Mouse (Mus musculus) limb, embryonic 10.5 days (tissue): ENCODE data around the gene Olfr1129. TPM values are rescaled to one million over a fixed set of nuclear protein-coding genes. Genes with fewer than 3 reads are reported as not detected.
"Not testable (repeated sequence)": the region's sequence is repeated elsewhere in the genome, so short reads cannot be mapped to it uniquely, and the experiment has no call there.

ENCODE experiments used
- DNase-seq: peaks from one replicate; pipeline ENCODE4 v3.0.0-alpha.2; 2017; ENCODE audit warnings: low spot score
- H3K27ac ChIP-seq: fragments of 300-500 bp; sonication (generic); 2 replicates; pipeline ENCODE4 v1.5.1; 2016; ENCODE audit warnings: mild to moderate bottlenecking
- H3K27me3 ChIP-seq: fragments of 300-500 bp; sonication (generic); 2 replicates; pipeline ENCODE4 v1.6.1; 2016; ENCODE audit warnings: low read depth, mild to moderate bottlenecking; ENCODE audit not compliant: poor library complexity, severe bottlenecking
- H3K36me3 ChIP-seq: fragments of 300-500 bp; sonication (generic); 2 replicates; pipeline ENCODE4 v1.6.1; 2016; ENCODE audit warnings: mild to moderate bottlenecking, moderate library complexity
- H3K4me1 ChIP-seq: fragments of 300-500 bp; sonication (generic); 2 replicates; pipeline ENCODE4 v1.6.1; 2016
- H3K4me3 ChIP-seq: fragments of 300-500 bp; sonication (generic); 2 replicates; pipeline ENCODE4 v1.5.1; 2016; ENCODE audit warnings: mild to moderate bottlenecking, moderate library complexity
- H3K9me3 ChIP-seq: fragments of 300-500 bp; sonication (generic); replicated peaks from 2 replicates; pipeline ENCODE4 v1.6.1; 2016; ENCODE audit warnings: mild to moderate bottlenecking
- WGBS: fragments of 180-500 bp; shearing (Covaris S2); methylation state at CpG from one replicate; pipeline ENCODE4 v1.1.7; 2016; 5-methylcytosine and 5-hydroxymethylcytosine counted together
- polyA plus RNA-seq: library from polyadenylated mRNA; unstranded; fragments of >200 nt; fragmentation: Nextera tagmentation; extraction: Ambion mirVana; gene quantifications from 2 replicates; pipeline ENCODE4 v1.2.1, GENCODE M21; 2016

The Olfr1129 gene
- not detected in 2 replicates for polyA plus RNA-seq

DNA sequence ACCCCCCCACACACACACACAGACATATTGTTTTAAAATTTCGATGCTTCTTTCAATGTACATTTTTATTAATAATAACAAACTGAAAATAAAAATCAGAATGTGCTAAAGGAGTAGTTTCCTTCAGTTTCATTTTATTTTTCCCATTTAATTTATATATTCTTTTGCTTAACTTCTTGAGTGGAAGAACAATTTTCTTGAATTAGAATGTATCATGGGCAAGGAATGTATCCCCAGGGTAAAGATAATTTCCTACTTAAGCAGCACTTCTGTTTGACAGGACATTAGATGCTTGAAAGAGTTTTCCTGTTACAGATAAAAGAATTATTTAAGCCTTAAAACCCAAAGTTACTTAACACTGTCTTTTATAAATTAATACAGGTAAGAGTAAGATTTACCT is at the start of gene Olfr1129:
Gene Olfr1129, plus strand, starts transcription at position 301 of the 400 bp plus-strand sequence.
- WGBS: 75% methylated on average over 1 of the region's 1 CpGs
- not testable (repeated sequence) for H3K27ac ChIP-seq

DNA sequence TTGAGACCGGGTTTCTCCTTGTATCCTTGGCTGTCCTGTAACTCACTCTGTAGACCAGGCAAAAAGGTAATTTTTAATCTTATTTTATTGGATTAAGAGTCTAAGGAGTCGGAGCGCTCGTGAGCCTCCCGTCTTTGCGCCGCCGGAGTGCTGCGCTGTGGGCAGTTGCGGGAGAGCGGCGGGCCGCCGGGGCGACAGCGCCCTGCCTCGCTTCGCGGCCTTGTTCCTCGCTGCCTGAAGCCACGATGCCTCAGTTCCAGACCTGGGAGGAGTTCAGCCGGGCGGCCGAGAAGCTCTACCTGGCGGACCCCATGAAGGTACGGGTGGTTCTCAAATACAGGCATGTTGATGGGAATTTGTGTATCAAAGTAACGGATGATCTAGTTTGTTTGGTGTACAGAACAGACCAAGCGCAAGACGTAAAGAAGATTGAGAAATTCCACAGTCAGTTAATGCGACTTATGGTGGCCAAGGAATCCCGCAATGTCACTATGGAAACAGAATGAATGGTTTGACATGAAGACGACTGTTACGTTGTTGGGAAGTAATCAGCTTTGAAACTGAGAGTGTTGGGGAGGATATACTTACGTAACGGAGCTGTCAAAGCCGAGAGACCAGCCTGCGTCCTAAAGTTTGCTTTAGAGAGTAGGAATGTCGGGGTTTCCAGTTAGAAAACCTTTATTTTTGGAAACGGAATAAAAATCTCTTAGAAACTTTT is 47.6 kb upstream of the Olfr1129 start:
- peak; percentile 35 for DNase-seq
- WGBS: 40% methylated on average over 39 of the region's 39 CpGs
- not testable (repeated sequence) for H3K9me3 ChIP-seq

More for the DNA sequence above, at the start of gene Olfr1129:
- not testable (repeated sequence) for H3K9me3 ChIP-seq, H3K4me3 ChIP-seq, H3K27me3 ChIP-seq, H3K4me1 ChIP-seq, DNase-seq, H3K36me3 ChIP-seq

DNA sequence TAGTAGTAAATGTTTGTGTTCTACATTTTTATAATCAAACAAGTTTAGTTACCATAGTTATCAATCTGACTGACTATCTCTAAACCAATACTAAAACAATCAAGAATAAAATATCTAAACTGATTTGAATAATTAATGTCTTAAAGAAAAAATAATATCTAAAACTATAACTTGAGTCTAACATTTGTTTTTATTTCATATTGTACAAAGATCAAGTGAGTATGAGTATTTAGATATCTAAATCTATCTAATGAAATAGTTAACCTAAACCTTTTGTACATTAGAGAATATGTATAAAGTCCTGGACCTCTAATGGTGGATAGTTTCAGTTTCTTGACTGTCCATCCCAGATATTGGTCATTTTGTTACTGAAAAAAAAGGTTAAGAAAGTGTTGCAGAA is 42.2 kb upstream of the Olfr1129 start, which contains the start of gene Olfr153:
Gene Olfr153, plus strand, starts transcription at position 301 of the 400 bp plus-strand sequence.
- H3K36me3 ChIP-seq: no peaks in the 10 kb centered on the region
- DNase-seq: no peak
- H3K27ac ChIP-seq: no peak within 1 kb of the TSS
- no peaks in the 10 kb centered on the region for H3K9me3 ChIP-seq
- no peaks in the 10 kb centered on the region for H3K27me3 ChIP-seq
- no peaks in the 10 kb centered on the region for H3K4me1 ChIP-seq
- no peak within 1 kb of the TSS for H3K4me3 ChIP-seq

More for the DNA sequence above, 47.6 kb upstream of the Olfr1129 start:
- H3K27ac ChIP-seq, H3K36me3 ChIP-seq, H3K27me3 ChIP-seq, H3K4me1 ChIP-seq: not testable (repeated sequence)
- H3K4me3 ChIP-seq: 0 out of 2 replicates have a peak overlapping the region, but pooled peaks have one; percentile 19

DNA sequence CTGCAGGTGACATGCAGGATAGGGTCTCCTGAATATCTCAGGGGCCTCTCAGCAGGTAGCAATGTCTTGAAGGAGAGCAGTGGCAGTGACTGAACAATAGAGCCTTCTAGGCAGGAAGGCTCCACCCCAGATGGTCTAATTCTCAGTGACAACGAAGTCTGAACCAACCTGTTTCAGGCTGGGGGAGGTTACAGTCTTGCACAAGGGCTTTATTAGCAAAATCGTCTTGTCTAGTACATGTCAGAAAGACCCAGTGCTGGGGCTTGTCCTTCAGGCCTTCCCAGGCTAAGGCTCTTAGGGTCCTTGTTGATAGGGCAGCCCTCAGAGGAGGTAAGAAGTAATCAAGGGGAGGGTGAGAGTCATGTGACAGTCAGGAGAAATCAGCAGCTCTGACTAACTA is 38.9 kb upstream of the Olfr1129 start:
- Histone ChIP-seq H3K36me3 (no peaks in the 10 kb centered on the region), H3K9me3 (no peaks in the 10 kb centered on the region), H3K4me3 (no peak overlapping the region), H3K27ac (no peak overlapping the region), H3K4me1 (no peaks in the 10 kb centered on the region), H3K27me3 (no peaks in the 10 kb centered on the region)
- no peak for DNase-seq
- WGBS: 81% methylated on average over 2 of the region's 2 CpGs

DNA sequence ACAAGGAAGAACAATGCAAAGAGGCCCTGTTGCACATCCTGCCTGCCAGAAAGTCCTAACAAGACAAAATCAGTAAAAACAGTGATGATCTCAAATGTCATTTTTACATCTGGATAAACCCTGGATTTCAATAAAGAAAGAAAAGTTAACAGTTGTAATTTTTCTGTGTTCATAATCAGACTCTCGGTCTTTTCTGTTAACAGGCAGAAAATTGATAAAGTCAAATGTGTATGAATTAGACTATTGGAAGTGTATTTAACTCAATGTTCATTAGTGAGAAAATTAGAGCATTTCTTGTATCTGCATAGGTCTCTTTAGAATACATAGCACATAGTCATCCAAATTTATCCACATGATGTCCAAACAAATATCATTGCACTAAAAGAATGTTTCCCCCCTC is 28.3 kb upstream of the Olfr1129 start, which contains the start of gene Olfr1128:
Gene Olfr1128, minus strand, starts transcription at position 101 of the 400 bp plus-strand sequence.
- Histone ChIP-seq H3K4me3 (no peak within 1 kb of the TSS), H3K27ac (no peak within 1 kb of the TSS), H3K36me3 (no peaks in the 10 kb centered on the region), H3K9me3 (no peaks in the 10 kb centered on the region), H3K27me3 (no peaks in the 10 kb centered on the region), H3K4me1 (no peaks in the 10 kb centered on the region)
- WGBS: 95% methylated on average over 1 of the region's 1 CpGs
- DNase-seq: no peak

DNA sequence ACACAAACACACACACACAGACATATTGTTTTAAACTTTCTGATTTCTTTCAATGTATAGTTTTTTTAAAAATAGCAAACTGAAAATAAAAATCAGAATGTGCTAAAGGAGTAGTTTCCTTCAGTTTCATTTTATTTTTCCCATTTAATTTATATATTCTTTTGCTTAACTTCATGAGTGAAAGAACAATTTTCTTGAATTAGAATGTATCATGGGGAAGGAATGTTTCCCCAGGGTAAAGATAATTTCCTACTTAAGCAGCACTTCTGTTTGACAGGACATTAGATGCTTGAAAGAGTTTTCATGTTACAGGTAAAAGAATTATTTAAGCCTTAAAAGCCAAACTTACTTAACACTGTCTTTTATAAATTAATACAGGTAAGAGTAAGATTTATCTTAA is 32.2 kb downstream of the Olfr1129 start, which contains the start of gene Olfr1130:
Gene Olfr1130, plus strand, starts transcription at position 301 of the 400 bp plus-strand sequence.
- not testable (repeated sequence) for H3K9me3 ChIP-seq

DNA sequence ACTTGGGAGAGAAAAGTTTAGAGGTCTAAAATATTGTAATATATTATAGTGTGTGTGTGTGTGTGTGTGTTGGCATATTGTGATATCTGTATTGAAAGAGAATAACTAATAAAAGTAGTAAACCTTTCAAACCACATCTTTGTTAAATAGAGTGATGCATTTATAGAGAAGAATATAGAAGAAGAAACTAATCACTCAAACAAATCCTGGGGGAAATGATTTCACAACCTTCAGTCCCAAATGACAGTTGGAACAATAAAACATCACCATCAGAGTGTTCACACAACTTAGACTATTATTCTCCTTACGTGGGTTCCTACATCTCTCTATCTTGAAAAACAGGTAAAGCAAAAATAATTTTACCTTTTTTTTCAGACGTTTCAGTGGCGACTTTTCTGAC is 53.1 kb downstream of the Olfr1129 start, which contains the start of gene Olfr1131:
Gene Olfr1131, plus strand, starts transcription at position 301 of the 400 bp plus-strand sequence.
- DNase-seq: no peak
- Histone ChIP-seq H3K9me3 (no peaks in the 10 kb centered on the region), H3K36me3 (no peaks in the 10 kb centered on the region), H3K27ac (no peak within 1 kb of the TSS), H3K4me1 (no peaks in the 10 kb centered on the region), H3K27me3 (no peaks in the 10 kb centered on the region), H3K4me3 (no peak within 1 kb of the TSS)
- WGBS: 72% methylated on average over 3 of the region's 3 CpGs

More for the DNA sequence above, 32.2 kb downstream of the Olfr1129 start, which contains the start of gene Olfr1130:
- not testable (repeated sequence) for DNase-seq, H3K27me3 ChIP-seq, H3K36me3 ChIP-seq, H3K27ac ChIP-seq, H3K4me3 ChIP-seq, H3K4me1 ChIP-seq

Other genes starting within 250 kb of the Olfr1129 start
- not detected in 2 replicates for gene Olfr1120, start 219.1 kb upstream of the Olfr1129 start, polyA plus RNA-seq
- gene Olfr1121, start 204.0 kb upstream of the Olfr1129 start, polyA plus RNA-seq: not detected in 2 replicates
- not detected in 2 replicates for gene Olfr1122, start 188.1 kb upstream of the Olfr1129 start, polyA plus RNA-seq
- gene Olfr1123, start 157.3 kb upstream of the Olfr1129 start, polyA plus RNA-seq: not detected in 2 replicates
- 0.06 and 0.11 TPM in 2 replicates for gene Olfr1124, start 143.6 kb upstream of the Olfr1129 start, polyA plus RNA-seq
- gene Olfr1126, start 119.9 kb upstream of the Olfr1129 start, polyA plus RNA-seq: not detected in 2 replicates
- not detected in 2 replicates for gene Pramel7, start 76.8 kb upstream of the Olfr1129 start, polyA plus RNA-seq
- not detected in 2 replicates for gene Pramel6, start 67.3 kb upstream of the Olfr1129 start, polyA plus RNA-seq
- not detected in 2 replicates for gene Olfr153, start 42.1 kb upstream of the Olfr1129 start, polyA plus RNA-seq
- gene Olfr1128, start 28.4 kb upstream of the Olfr1129 start, polyA plus RNA-seq: not detected in 2 replicates
- not detected in 2 replicates for gene Olfr1130, start 32.3 kb downstream of the Olfr1129 start, polyA plus RNA-seq
- not detected in 2 replicates for gene Olfr1131, start 53.2 kb downstream of the Olfr1129 start, polyA plus RNA-seq
- not detected in 2 replicates for gene Olfr1132, start 63.6 kb downstream of the Olfr1129 start, polyA plus RNA-seq
- not detected in 2 replicates for gene Olfr1133, start 73.5 kb downstream of the Olfr1129 start, polyA plus RNA-seq
- gene Olfr1134, start 84.6 kb downstream of the Olfr1129 start, polyA plus RNA-seq: not detected in 2 replicates
- gene Olfr1135, start 99.8 kb downstream of the Olfr1129 start, polyA plus RNA-seq: not detected in 2 replicates
- gene Olfr1136, start 120.0 kb downstream of the Olfr1129 start, polyA plus RNA-seq: not detected in 2 replicates
- not detected in 2 replicates for gene Olfr1137, start 139.3 kb downstream of the Olfr1129 start, polyA plus RNA-seq
- gene Olfr1138, start 166.1 kb downstream of the Olfr1129 start, polyA plus RNA-seq: not detected in 2 replicates
- gene Olfr1140, start 169.8 kb downstream of the Olfr1129 start, polyA plus RNA-seq: not detected in 2 replicates
- gene Olfr1141, start 180.1 kb downstream of the Olfr1129 start, polyA plus RNA-seq: not detected in 2 replicates
- not detected in 2 replicates for gene Olfr152, start 205.6 kb downstream of the Olfr1129 start, polyA plus RNA-seq
- gene Olfr1143, start 226.7 kb downstream of the Olfr1129 start, polyA plus RNA-seq: not detected in 2 replicates
- gene Olfr1145, start 235.9 kb downstream of the Olfr1129 start, polyA plus RNA-seq: not detected in 2 replicates